Comparison of ENCODE assay signal across 20 mouse cellular contexts in genomic region chr8:86922673-86923072, GRCm38 (mm10). TPM values are rescaled to one million over a fixed set of nuclear protein-coding genes. Genes with fewer than 3 reads are reported as not detected.
A peak's percentile ranks its signal among the peaks of the same experiment; 100 is the strongest.
DNase-seq lines count a peak whose midpoint lies in the region; ATAC-seq lines count a peak whose summit lies in the region.
"Had no signal": no experiment of that assay in that cellular context is flagged by ENCODE, and none has a peak within 500 bp of the region (broad histone marks: within the 10 kb centered on the region; RNA-seq: fewer than 3 reads in every experiment).

No protein-coding gene starts in this region.

- peaks cover 57% of the 10 kb centered on the region for H3K4me1 ChIP-seq in megakaryocyte, embryonic 14.5 days

- peak overlapping the region; percentile 53 for H3K4me3 ChIP-seq in megakaryocyte, embryonic 14.5 days (replicated peaks)
- H3K4me3 ChIP-seq: embryonic facial prominence, embryonic 12.5 days; forebrain, embryonic 13.5 days; forebrain, embryonic 15.5 days had no signal

- no peaks in the 10 kb centered on the region for H3K36me3 ChIP-seq in megakaryocyte, embryonic 14.5 days (replicated peaks; ENCODE audit: low read length)
- H3K36me3 ChIP-seq: embryonic facial prominence, embryonic 12.5 days; forebrain, embryonic 15.5 days; G1E had no signal

- DNase-seq in 3T3-L1 (ENCODE audit: low read depth, low spot score), result peak; percentile 66
- DNase-seq in R1 (ENCODE audit: low read depth, low spot score), result peak; percentile 54
- DNase-seq in frontal cortex, adult 2 months (ENCODE audit: extremely low spot score in 1 of 2, low spot score in 1 of 2), result no peak
- DNase-seq in thymus, postnatal 10 days (ENCODE audit: low spot score in 2 of 2), result no peak
- DNase-seq: adrenal gland, adult 2 months; adrenal gland, postnatal 10 days; adrenal gland, postnatal 25 days; B cell, adult 2 months; cerebellum, adult 11 months; cerebellum, adult 9-11 months; embryo, embryonic 11 days; forebrain, postnatal 0 days had no signal

- ATAC-seq in megakaryocyte, adult 5-6 weeks (ENCODE audit: poor library complexity, severe bottlenecking), result no peak
- ATAC-seq: CD4-positive, CD25-positive, alpha-beta regulatory T cell, adult 4 months; forebrain, embryonic 13.5 days; forebrain, embryonic 15.5 days; forebrain, postnatal 0 days had no signal

- peaks cover 10% of the 10 kb centered on the region; the same call in 1 of the 2 replicates for H3K9me3 ChIP-seq in megakaryocyte, embryonic 14.5 days
- H3K9me3 ChIP-seq: embryonic facial prominence, embryonic 12.5 days; forebrain, embryonic 13.5 days; forebrain, embryonic 15.5 days; G1E had no signal

- peaks cover 9% of the 10 kb centered on the region for H3K27me3 ChIP-seq in megakaryocyte, embryonic 14.5 days (replicated peaks)
- H3K27me3 ChIP-seq: CH12.LX; embryonic facial prominence, embryonic 12.5 days; forebrain, embryonic 15.5 days had no signal

RNA-seq across cellular contexts. Expression of gene N4bp1, which starts 37.6 kb away (rescaled TPM):
- polyA plus RNA-seq in megakaryocyte, embryonic 14.5 days (2012; ENCODE audit: insufficient read depth, low replicate concordance), result 9.9 and 12.9 TPM in 2 replicates
- total RNA-seq in megakaryocyte, adult 5-6 weeks (2015), result 36.1 and 36.9 TPM in 2 replicates
- 27.2 and 32.2 TPM in 2 replicates for total RNA-seq in megakaryocyte, adult 5-6 weeks (2017)
- polyA plus RNA-seq in frontal cortex, adult 2 months (2012; rRNA removed), result 18.7 and 19.1 TPM in 2 replicates

Comparison
In these comparisons a context has a peak if more than half of its experiments do, and no peak if none do; other contexts are left out.
1. DNase-seq: peak in 3T3-L1 (single experiment) and R1 (single experiment); none in frontal cortex, adult 2 months (0 of 2) and thymus, postnatal 10 days (0 of 2).